Mouse (Mus musculus): ENCODE data around the gene Prpf6. TPM values are rescaled to one million over a fixed set of nuclear protein-coding genes. Genes with fewer than 3 reads are reported as not detected.
A peak's percentile ranks its signal among the peaks of the same experiment; 100 is the strongest.

Prpf6 gene
- polyA plus RNA-seq, 1 experiment = 12.6 TPM

DNA sequence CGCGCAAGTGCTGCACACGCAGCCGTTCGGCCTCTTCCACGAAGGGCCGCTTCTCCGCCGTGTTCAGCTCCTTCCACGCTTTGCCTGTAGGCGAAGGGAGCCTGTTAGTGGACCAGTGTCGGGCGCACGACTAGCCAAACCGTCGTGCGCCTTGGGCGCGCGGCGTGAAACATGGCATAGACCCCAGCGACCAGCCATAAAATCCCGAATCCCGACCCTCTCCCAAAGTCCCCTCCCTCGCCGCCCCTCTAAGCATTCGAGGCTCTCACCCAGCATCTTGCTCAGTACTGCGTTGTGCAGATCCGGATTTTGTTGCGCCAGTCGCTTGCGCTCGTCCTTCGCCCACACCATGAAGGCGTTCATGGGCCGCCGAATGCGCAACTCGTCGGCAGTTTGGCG lies 79.2 kb downstream of the Prpf6 start:
- Histone ChIP-seq H3K4me1 (peaks cover 51% of the 10 kb centered on the region), H3K9me3 (peaks cover 14% of the 10 kb centered on the region), H3K4me3 (replicated peaks) (peak overlapping the region; percentile 81), H3K36me3 (replicated peaks; ENCODE audit: low read length) (no peaks in the 10 kb centered on the region), H3K27me3 (replicated peaks) (peaks cover 72% of the 10 kb centered on the region)
- TF ChIP-seq GATA1 (IDR thresholded peaks at IDR 0.05; ENCODE audit: borderline replicate concordance, low read length) (no peak), FLI1 (IDR thresholded peaks at IDR 0.05; ENCODE audit: low read length) (no peak)

DNA sequence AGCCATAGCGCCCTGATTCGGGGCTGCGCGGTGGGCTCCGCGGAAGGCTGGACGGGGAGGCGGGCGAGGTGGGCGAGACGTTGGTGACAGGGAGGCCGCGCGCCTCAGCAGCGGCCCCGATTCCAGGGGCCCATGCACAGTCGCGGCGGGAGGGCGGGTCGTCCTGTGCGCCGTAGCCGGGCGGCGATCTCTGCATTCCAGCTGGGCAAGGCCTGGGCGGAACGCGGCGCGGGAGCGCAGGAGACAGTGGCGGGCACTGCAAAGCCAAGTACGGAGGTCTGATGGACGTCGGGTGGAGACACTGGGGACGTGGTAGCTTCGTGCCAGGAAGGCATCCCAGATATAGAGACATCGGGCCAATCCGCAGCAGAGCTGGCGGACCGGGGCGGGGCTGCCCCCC lies 79.7 kb downstream of the Prpf6 start, which contains the start of gene Sox18:
Gene Sox18, minus strand, starts transcription at position 315 of the 400 bp plus-strand sequence.
- no peaks in the 10 kb centered on the region for H3K36me3 ChIP-seq (replicated peaks; ENCODE audit: low read length)
- peak within 1 kb of the TSS; percentile 81 for H3K4me3 ChIP-seq (replicated peaks)
- TF ChIP-seq FLI1 (IDR thresholded peaks at IDR 0.05; ENCODE audit: low read length) = no peak
- no peak for TF ChIP-seq GATA1 (IDR thresholded peaks at IDR 0.05; ENCODE audit: borderline replicate concordance, low read length)
- peaks cover 72% of the 10 kb centered on the region for H3K27me3 ChIP-seq (replicated peaks)
- peaks cover 55% of the 10 kb centered on the region for H3K4me1 ChIP-seq
- peaks cover 14% of the 10 kb centered on the region for H3K9me3 ChIP-seq

DNA sequence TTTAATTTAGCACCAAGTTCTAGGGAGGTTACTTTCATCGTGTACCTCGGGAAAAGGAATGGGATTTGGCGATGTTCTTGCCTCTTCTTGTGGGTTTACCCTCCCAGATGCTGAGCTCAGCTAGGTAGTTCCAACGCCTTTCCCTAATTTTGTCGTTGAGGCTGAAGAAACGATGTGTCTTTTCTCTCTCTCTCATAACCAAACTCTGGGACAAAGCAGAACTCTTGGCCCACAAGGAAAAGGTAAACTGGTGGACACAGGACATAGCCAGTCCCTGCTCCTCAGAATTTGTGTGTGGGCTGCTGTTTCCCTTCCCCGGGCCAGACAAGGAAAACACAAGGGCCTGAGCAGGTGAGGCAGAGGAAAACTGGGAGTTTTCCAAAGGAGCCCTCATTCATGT lies 80.3 kb downstream of the Prpf6 start:
- Histone ChIP-seq H3K27me3 (replicated peaks) (peaks cover 72% of the 10 kb centered on the region), H3K36me3 (replicated peaks; ENCODE audit: low read length) (no peaks in the 10 kb centered on the region), H3K4me3 (replicated peaks) (no peak overlapping the region), H3K4me1 (peaks cover 62% of the 10 kb centered on the region), H3K9me3 (peaks cover 11% of the 10 kb centered on the region)
- TF ChIP-seq GATA1 (IDR thresholded peaks at IDR 0.05; ENCODE audit: borderline replicate concordance, low read length) (no peak), FLI1 (IDR thresholded peaks at IDR 0.05; ENCODE audit: low read length) (no peak)

DNA sequence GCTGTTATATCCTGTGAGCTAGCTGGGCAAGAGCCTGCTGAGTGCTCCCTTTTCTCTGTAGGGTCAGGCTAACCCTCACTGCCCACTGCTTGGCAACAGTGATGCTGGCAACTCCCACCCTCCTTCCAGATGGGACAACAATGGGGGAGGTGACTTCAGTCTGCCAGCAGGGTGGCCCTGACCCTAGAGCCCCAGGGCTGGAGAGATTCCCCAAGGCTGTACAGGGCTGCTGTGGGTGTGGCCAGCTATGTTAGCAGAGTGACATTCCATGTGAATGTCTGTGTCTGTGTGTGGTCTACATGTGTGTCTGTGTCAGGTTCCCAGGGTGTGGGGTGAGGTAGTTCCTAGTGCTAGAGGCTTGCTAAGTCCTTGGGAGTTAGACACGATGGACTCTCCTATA lies 81.8 kb downstream of the Prpf6 start:
- Histone ChIP-seq H3K4me1 (peaks cover 77% of the 10 kb centered on the region), H3K9me3 (peaks cover 8% of the 10 kb centered on the region; the same call in 1 of the 2 replicates), H3K4me3 (replicated peaks) (no peak overlapping the region), H3K36me3 (replicated peaks; ENCODE audit: low read length) (no peaks in the 10 kb centered on the region), H3K27me3 (replicated peaks) (peaks cover 64% of the 10 kb centered on the region)
- TF ChIP-seq GATA1 (IDR thresholded peaks at IDR 0.05; ENCODE audit: borderline replicate concordance, low read length) = no peak
- no peak for TF ChIP-seq FLI1 (IDR thresholded peaks at IDR 0.05; ENCODE audit: low read length)

DNA sequence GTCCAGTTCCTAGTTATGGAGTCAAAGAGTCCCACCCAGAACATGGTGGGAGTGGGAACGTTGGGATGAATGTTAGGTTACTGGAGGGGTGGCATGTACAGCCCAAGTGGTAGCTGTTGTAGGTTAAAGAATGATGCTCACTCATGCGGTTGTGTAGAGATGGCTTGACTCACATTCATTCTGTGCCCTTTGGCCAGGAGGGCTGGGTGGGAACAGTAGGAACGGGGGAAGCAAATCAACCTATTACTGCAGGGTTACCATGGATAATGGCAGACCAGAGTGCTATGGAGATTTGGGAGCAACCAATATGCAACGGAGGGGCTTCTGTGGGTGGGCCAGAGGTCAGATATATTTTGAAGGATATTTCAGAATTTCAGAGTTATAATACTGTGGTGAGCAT lies 83.3 kb downstream of the Prpf6 start:
- Histone ChIP-seq H3K36me3 (replicated peaks; ENCODE audit: low read length) (no peaks in the 10 kb centered on the region), H3K4me3 (replicated peaks) (no peak overlapping the region), H3K4me1 (peaks cover 90% of the 10 kb centered on the region), H3K9me3 (peaks cover 8% of the 10 kb centered on the region; the same call in 1 of the 2 replicates), H3K27me3 (replicated peaks) (peaks cover 51% of the 10 kb centered on the region)
- TF ChIP-seq GATA1 (IDR thresholded peaks at IDR 0.05; ENCODE audit: borderline replicate concordance, low read length) (no peak), FLI1 (IDR thresholded peaks at IDR 0.05; ENCODE audit: low read length) (no peak)

DNA sequence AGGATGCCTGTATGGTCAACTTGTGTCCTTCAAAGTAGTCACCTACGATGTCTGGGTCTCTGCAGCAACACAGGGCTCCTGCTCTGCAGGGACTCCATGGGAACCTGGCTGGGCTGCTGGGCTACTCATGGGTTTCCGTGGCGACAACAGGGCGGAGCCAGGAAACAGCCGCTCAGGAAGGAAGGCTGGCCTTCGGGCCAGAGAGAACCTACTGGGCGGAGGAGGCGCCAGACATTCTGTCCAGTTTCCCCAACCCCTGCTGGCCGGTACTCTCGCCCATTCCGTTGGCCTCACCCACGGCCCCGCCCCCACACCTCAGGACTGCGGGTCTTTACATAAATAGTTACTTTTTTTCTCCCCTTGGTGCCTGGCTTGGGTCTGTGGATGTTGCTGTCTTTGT lies 83.8 kb downstream of the Prpf6 start:
- peaks cover 2% of the 10 kb centered on the region; the same call in 1 of the 2 replicates for H3K9me3 ChIP-seq
- TF ChIP-seq FLI1 (IDR thresholded peaks at IDR 0.05; ENCODE audit: low read length) = no peak
- no peak for TF ChIP-seq GATA1 (IDR thresholded peaks at IDR 0.05; ENCODE audit: borderline replicate concordance, low read length)
- peak overlapping the region; percentile 86 for H3K4me3 ChIP-seq (replicated peaks)
- peaks cover 90% of the 10 kb centered on the region for H3K4me1 ChIP-seq
- peaks cover 47% of the 10 kb centered on the region for H3K27me3 ChIP-seq (replicated peaks)
- no peaks in the 10 kb centered on the region for H3K36me3 ChIP-seq (replicated peaks; ENCODE audit: low read length)

DNA sequence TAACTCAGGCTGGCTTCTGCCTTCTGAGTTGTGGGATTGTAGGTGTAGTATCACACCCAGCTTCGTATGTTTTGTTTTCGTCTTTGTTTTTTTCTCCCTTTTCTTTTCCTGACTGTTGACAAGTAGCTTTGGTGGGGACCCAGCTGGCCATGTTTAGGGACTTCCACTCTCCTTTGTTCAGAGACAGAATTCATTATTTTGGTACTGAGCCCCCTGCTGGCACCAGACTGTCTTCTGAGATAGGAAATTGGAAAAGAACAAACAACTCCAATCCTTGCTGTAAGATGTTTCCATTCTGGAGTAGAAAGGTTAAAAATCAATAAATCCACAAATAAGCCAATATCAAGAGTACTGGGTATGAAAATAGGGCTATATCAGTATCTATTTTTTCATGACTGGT lies 84.8 kb downstream of the Prpf6 start:
- H3K27me3 ChIP-seq (replicated peaks) = peaks cover 46% of the 10 kb centered on the region
- TF ChIP-seq FLI1 (IDR thresholded peaks at IDR 0.05; ENCODE audit: low read length) (no peak), GATA1 (IDR thresholded peaks at IDR 0.05; ENCODE audit: borderline replicate concordance, low read length) (no peak)

DNA sequence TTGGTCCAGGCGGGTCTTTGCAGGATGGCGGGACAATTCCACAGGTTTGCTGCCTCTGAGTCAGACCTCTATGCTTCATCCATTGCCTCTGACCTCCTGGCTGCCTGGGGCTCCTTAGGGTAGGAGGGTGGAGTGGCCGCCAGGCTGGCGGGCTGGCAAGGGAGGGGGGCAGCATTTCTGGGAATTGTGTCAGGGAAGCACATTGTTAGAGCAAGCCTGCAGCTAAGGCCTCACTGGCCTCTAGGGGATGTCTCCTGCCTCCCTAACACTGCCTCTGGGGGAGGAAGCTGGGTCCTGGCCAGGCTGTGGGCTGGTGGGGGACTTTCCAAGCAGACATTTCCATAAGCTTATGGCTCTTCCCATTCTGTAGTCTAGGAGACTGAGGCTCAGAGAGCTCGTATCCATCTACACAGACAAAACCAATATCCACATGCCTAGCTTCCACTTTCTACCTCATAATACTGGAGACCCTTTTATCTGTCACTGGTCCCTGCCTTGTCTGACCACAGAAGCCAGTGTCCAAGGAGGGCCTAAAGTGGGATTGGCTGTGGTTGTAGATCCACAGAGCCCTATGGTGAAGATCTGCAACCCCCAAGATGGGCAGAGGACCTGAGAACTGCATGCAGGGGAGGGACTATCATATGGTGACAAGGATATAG lies 85.6 kb downstream of the Prpf6 start:
- peaks cover 41% of the 10 kb centered on the region for H3K27me3 ChIP-seq (replicated peaks)
- H3K36me3 ChIP-seq (replicated peaks; ENCODE audit: low read length) = no peaks in the 10 kb centered on the region
- peaks cover 89% of the 10 kb centered on the region for H3K4me1 ChIP-seq
- H3K4me3 ChIP-seq (replicated peaks) = no peak overlapping the region
- no peaks in the 10 kb centered on the region for H3K9me3 ChIP-seq
- TF ChIP-seq GATA1 (IDR thresholded peaks at IDR 0.05; ENCODE audit: borderline replicate concordance, low read length) (no peak), FLI1 (IDR thresholded peaks at IDR 0.05; ENCODE audit: low read length) (no peak)

More for the DNA sequence above, 84.8 kb downstream of the Prpf6 start:
- Histone ChIP-seq H3K4me1 (peaks cover 90% of the 10 kb centered on the region), H3K4me3 (replicated peaks) (no peak overlapping the region), H3K9me3 (no peaks in the 10 kb centered on the region), H3K36me3 (replicated peaks; ENCODE audit: low read length) (no peaks in the 10 kb centered on the region)

DNA sequence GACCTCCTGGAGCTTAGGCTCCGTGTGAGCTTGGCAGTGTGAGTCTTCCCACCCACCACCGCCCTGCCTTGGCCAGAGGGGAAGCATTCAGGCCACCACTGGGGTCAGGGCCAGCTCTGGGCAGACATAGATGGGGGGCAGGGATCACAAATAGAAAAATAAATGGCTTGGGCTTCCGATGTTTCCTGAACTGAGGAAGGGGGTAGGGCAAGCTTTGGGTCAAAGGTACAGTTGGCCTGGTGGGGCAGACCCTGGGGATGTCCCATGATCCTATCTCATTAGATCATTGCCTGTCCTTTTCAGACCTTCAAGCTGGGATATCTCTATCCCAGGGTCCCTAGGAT lies 86.1 kb downstream of the Prpf6 start:
- Histone ChIP-seq H3K27me3 (replicated peaks) (peaks cover 39% of the 10 kb centered on the region), H3K4me3 (replicated peaks) (no peak overlapping the region), H3K36me3 (replicated peaks; ENCODE audit: low read length) (no peaks in the 10 kb centered on the region), H3K9me3 (no peaks in the 10 kb centered on the region), H3K4me1 (peaks cover 88% of the 10 kb centered on the region)
- TF ChIP-seq GATA1 (IDR thresholded peaks at IDR 0.05; ENCODE audit: borderline replicate concordance, low read length) (no peak), FLI1 (IDR thresholded peaks at IDR 0.05; ENCODE audit: low read length) (no peak)

DNA sequence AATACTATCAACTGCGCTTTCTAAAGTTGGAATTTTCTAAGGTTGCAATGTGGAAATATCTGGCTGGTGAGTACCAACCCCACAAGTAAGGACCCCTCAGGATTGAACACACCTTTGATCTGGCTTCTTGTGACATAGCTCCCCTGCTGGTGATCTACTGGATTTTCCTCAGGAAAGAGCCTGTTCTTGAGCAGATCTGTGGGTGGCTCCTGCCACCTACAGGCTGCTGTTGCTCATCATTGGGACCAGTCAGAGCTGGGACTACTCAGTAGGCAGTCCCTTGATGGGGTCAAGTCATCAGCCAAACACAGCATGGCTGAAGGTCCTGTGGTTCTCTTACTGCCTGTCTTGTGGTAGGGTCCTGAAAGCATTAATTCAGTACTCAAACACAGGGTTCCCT lies 87.1 kb downstream of the Prpf6 start:
- H3K27me3 ChIP-seq (replicated peaks) = peaks cover 36% of the 10 kb centered on the region
- H3K4me1 ChIP-seq = peaks cover 77% of the 10 kb centered on the region
- H3K36me3 ChIP-seq (replicated peaks; ENCODE audit: low read length) = no peaks in the 10 kb centered on the region
- no peaks in the 10 kb centered on the region for H3K9me3 ChIP-seq
- H3K4me3 ChIP-seq (replicated peaks) = no peak overlapping the region
- TF ChIP-seq GATA1 (IDR thresholded peaks at IDR 0.05; ENCODE audit: borderline replicate concordance, low read length) = no peak

Data from megakaryocyte, embryonic 14.5 days (primary cell).